Mouse (Mus musculus) lung, postnatal 0 days (tissue): ENCODE results near the gene Serpinb1b.

Experiments used
- CTCF ChIP-seq: IDR thresholded peaks from 2 replicates; pipeline ENCODE4 v1.5.1; 2016; ENCODE audit warnings: antibody characterized with exemption, mild to moderate bottlenecking
- EP300 ChIP-seq: IDR thresholded peaks from 2 replicates; pipeline ENCODE4 v1.6.1; 2016; ENCODE audit warnings: antibody characterized with exemption, mild to moderate bottlenecking, control low read depth

DNA sequence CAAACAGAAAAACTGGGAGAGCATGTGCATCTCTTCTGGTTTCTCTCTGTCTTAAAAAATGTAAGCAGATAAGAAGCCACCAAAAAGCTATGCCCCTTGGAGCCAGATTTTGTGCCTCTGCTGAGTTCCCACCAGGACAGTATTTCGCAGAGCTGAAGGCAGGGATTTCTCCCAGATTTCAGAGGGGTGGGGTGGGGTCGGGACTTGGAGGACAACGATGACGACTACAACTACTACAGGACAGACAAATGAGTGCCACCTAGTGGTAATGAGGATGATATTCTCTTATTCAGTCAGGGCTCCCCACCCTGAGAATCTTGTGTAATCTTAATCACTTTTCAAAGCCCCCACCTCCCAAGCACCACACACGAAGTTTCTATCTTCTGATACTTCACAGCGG lies 1.0 kb downstream of the Serpinb1b start:
- TF ChIP-seq CTCF (peak; percentile 75), EP300 (no peak)
